Mouse (Mus musculus) gastrocnemius, postnatal 4 days (tissue): Measurements from ENCODE around the gene Hs3st2. TPM values are rescaled to one million over a fixed set of nuclear protein-coding genes. Genes with fewer than 3 reads are reported as not detected.
A peak's percentile ranks its signal among the peaks of the same experiment; 100 is the strongest.

ENCODE experiments used
- DNase-seq, 2 experiments: peaks; one replicate each; pipeline ENCODE4 v3.0.0; 2021 to 2022; ENCODE audit warnings: low spot score in 2 of 2, mixed read lengths in 2 of 2
- total RNA-seq, 2 experiments: library from RNA; stranded (reverse); gene quantifications; 2 replicates each; pipeline ENCODE4 v1.2.3; 2021

The Hs3st2 gene
- total RNA-seq, 2 experiments from 2014 or later = 0.10 TPM; not detected in 1

DNA sequence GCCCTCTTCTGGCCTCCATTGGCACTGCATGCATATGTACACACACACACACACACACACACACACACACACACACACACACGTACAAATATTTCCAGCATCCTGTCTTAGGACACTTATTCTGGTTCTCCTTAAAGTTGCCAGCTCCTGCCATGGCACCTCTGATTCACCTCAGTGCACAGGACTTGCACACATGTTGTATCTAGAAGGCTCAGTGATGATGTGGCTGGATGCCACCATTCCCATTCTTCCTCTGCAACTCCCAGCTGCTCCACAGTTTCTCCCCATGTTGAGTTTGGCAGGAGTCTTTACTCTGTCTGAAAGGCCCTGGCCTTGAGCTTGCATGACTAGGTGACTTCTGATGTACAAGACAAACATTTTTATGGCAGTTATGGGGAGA is 65.1 kb downstream of the Hs3st2 start:
- DNase-seq = no peak

DNA sequence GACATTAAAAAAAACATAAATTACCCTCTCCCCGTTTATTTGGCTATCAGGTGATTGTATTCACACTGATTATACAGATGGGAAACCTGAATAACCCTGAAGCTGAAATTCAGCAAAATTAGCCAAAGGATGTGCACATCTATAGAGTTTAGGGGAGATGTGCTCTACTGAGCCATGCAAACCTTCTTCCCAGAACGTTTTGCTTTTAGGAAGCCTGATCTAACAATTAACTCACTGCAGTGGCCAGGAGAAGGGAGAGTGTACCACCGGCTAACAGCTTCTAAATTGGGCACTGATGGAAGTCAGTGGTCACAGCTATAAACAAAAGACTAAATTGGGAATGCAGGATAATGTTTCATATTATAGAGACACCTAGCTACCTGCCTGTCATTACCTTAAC is 66.4 kb downstream of the Hs3st2 start:
- no peak for DNase-seq

DNA sequence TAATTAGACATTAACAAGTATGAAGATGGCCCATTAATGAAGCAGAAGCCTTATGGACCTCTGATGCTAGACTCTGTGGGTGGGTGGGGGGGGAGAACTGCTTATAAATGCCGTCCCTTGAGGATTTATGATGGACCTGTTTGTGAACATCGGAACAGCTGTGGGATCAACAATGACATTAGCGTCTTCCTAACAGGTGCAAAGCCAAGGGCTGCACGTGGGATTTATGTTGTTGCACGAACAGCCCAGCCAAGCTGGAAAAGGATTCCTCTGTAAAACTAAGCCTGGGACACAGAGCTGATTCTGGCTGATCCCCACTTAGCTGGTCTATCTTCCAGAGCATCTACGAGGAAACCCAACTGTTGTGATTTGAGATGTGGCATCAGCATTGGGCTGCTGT is 69.0 kb downstream of the Hs3st2 start:
- no peak for DNase-seq

GRCm38 (mm10) chr7:121464441-121464840 is 72.8 kb downstream of the Hs3st2 start:
- no peak for DNase-seq

DNA sequence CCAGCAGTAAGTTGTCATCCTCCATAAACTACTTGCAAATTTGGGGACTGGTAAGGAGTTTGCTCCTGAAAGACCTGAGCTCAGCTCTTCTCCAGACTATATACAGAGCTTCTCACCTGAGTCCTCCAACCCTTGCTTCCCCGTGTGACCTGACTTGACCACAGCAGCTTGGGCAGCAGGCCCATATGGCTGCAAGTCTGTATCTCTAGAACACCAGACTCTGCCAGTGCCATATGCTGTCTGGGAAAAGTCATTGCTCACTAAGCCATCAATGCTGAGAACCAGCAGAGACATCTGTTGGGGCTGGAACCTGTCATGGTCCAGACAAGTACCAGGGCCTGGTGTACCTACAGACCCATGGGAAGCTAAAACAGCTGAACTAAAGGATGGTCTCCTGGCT is 73.5 kb downstream of the Hs3st2 start:
- no peak for DNase-seq

DNA sequence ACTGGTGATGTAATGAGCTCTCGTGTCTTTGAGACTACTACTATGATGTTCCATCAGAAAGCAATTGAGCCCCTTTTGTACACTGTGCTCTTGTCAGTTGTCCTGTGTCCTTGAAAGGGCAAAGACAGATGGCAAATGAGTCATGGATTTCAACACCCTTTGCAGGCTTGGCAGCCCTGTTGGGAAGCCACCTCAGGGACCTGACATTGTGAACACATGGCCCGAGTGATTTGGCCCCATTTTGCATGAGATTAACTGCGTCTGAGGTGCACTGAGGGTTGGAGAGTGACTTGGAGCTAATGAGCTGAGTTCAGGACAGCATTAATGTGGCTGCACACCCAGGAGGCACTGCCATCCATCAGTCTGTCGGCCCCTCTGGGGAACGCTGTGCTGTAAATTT is 74.7 kb downstream of the Hs3st2 start:
- no peak for DNase-seq

- DNase-seq = peak in 1 of 2 experiments; percentile 17
These were observed 77.8 kb downstream of the Hs3st2 start for GRCm38 (mm10) chr7:121469435-121469834.

- no peak for DNase-seq
These were observed 86.6 kb downstream of the Hs3st2 start for GRCm38 (mm10) chr7:121478302-121478701.

DNA sequence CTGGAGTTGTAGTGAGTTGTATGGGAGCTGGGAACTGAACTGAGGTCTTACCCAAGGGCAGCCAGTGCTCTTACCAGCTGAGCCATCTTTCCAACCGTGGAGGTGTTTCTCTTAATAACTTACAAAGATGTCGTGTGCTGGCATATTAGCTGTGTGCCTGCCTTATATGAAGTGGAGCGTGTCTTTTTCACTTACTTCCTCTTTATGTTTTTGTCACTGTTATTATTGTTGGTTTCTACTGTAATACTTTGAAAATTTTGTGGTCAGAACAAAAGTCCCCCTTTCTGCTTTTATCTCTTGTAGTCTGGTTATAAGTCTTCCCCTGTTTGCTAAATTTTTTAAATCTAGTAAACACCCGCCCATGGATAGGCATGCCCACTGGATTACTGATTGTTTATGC is 88.4 kb downstream of the Hs3st2 start:
- no peak for DNase-seq

GRCm38 (mm10) chr7:121484590-121484989 is 92.9 kb downstream of the Hs3st2 start:
- DNase-seq = no peak

DNA sequence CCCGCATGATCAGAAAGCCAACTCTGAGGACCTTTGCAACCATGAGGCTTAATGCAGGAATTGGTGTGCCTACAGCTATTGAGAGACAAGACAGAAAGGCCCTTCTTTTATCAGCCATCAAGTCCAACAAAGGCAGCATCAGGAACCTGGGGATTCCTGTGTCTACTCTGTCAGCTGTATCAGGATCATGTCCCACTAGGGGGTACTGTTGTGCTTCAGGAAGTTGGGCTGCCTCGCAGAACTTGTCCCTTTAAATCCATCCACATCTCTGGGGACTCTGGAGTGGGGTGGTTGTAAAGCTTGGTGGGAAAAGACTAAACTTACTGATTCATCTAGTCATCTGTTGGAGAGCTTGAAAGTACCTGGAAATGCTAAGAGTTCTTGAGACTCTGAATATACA is 93.6 kb downstream of the Hs3st2 start:
- no peak for DNase-seq

DNA sequence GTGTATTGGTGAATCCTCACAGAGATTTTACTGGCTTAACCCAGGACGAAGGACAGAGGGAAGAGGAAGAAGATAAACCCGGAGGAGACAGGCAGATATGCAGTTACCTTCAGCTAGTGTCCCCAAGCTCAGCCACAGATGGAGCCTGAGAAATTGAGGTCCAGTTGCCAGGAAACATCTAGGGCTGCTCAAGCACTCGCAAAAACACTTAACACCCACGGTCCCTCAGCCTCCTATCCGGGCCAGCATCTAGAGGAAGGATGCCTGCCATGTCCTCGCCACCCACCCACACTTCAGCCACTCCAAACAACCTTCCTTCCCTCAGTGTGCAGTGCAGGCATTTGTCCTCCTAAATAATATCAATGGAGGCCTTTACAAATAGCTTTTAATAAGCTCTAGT is 95.6 kb downstream of the Hs3st2 start:
- no peak for DNase-seq

DNA sequence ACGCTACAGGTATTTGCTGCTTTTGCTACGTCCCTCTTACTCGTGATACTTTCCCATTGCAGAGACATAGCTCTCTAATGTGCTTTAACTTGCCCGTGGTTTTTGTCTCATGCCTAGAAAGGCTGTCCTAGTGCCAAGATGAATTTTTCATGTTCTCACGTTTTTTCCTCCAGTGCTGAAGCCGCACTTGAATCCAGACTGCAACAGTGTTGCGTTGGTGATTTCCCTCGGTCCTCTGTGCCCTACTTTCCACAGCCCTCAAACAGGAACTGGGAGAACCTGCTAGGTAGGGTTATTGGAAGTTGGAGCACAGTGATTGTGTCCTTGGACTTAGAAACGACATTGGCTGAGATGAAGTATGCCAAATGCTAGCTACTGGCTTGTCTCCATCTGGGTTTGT is 97.7 kb downstream of the Hs3st2 start:
- no peak for DNase-seq

DNA sequence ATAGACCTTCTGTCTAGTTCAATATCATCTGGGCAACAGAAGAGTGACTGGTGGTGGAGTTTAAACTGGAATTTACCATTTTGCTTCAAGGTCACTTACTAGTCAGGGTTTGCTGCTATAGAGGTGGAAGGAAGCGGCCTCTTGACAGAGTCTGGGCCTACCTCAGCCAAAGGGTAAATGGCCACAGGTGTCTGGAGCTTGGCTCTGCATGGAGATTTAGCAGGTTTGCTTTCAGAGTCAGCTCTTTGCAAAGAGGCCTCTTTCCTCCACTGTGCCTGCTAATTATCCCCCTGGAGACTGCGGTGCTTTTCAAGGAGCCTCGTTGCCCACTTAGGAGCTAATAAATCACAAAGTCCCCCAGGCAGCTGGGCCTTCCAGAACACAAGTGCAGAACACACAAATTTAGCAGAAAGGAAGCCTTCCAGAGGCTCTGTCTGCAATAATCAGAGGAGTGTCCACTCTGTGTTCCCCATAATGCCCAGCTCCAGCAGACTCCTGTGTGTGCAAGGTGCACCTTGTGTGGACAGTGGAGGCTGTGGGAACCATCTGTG is 99.9 kb downstream of the Hs3st2 start:
- DNase-seq = no peak

GRCm38 (mm10) chr7:121500516-121500915 is 108.9 kb downstream of the Hs3st2 start:
- no peak for DNase-seq

GRCm38 (mm10) chr7:121501666-121502065 is 110.0 kb downstream of the Hs3st2 start:
- DNase-seq = no peak

GRCm38 (mm10) chr7:121516727-121517126 is 125.1 kb downstream of the Hs3st2 start:
- no peak for DNase-seq

- no peak for DNase-seq
These were observed 125.5 kb downstream of the Hs3st2 start for GRCm38 (mm10) chr7:121517165-121517591.

DNA sequence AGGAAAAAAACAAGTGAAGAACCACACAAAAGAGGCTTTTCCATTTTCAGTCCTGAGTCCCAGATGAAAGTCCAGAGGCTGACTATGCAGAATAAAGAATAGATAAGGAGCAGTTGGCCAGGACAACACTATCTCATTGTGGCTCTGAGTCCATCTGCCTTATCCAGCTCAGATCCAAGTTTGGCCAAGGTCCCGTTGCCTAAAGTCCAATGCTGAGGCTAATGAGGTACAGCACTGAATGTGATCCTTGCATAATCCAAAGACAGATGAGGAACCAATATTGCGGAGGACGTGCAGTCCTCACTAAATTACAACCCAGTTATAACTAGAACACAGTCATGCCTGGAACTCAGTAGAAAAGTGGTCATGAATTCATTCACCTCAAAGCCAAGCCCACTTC is 130.5 kb downstream of the Hs3st2 start:
- no peak for DNase-seq

DNA sequence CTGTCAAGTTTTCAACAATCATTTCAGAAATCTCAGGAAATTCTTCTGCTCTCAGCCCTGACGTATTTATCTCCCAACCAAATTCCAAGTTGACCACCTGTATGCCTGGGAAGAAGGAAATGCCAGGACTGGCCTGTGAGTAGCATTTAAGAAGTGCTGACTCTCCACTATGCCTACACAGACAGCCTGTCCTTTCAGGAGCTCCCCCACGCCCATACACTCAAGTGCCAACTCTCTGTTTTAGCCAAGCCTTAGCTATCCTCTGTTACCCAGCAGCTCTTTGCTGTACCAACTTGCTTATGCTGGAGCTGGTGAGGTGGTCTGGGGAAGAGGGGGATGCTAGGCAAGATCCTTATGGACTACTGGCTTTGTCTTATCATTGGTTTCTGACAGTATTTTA is 137.4 kb downstream of the Hs3st2 start:
- DNase-seq = no peak

GRCm38 (mm10) chr7:121533639-121534038 is 142.0 kb downstream of the Hs3st2 start:
- DNase-seq = no peak

GRCm38 (mm10) chr7:121534386-121534785 is 142.7 kb downstream of the Hs3st2 start:
- no peak for DNase-seq

- DNase-seq = no peak
These were observed 144.3 kb downstream of the Hs3st2 start for GRCm38 (mm10) chr7:121535987-121536386.
